Mouse (Mus musculus): ENCODE measurements around the gene Irf4. TPM values are rescaled to one million over a fixed set of nuclear protein-coding genes. Genes with fewer than 3 reads are reported as not detected.

Irf4 gene
- 0.02 and 0.08 TPM in 2 replicates for polyA plus RNA-seq (2012; rRNA removed)

DNA sequence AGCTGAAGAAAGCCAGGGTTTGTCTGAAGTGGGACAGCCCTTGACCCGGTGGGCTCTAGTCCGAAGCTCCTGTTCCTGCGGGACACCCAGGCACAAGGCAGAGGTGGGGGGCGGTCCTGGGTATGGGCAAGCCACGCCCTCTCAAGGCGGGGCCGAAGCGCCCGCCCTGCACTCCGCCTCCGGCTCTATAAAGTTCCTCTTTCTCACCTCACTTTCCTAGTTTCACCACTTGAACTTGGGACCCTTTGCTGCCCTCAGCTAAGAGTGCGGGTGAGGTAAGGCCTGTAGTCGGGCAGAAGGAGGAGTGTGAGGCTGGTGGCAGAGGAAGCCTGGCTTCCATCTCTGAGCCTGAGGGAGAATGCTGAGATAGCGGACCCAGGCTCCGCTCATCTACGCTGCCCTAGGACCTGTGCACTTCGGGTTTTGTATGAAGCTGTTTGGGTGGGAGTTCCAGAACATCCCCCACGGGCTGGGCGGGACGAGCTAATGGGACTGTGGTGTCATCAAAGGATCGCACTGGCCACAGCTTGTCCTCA is at the start of gene Irf4:
Irf4 (plus strand) TSS at position 206 of the 536 bp plus-strand sequence.

Other genes with a start within 250 kb of the Irf4 start
- gene Uqcrfs1, start 203.9 kb upstream of the Irf4 start, polyA plus RNA-seq (2012; rRNA removed): 149 and 161 TPM in 2 replicates
- 15.8 and 19.4 TPM in 2 replicates for gene Dusp22, start 89.2 kb upstream of the Irf4 start, polyA plus RNA-seq (2012; rRNA removed)
- gene Hus1b, start 198.5 kb downstream of the Irf4 start, polyA plus RNA-seq (2012; rRNA removed): 0.18 and 0.26 TPM in 2 replicates
- gene Exoc2, start 224.9 kb downstream of the Irf4 start, polyA plus RNA-seq (2012; rRNA removed): 34.9 and 37.0 TPM in 2 replicates
- 0.08 TPM in 1 of 2 replicates, not detected in the other for gene Gm5447, start 225.0 kb downstream of the Irf4 start, polyA plus RNA-seq (2012; rRNA removed)

Data from central nervous system, embryonic 14 days (tissue).